Mouse (Mus musculus) C2C12 (cell line): Measurements from ENCODE around the gene Miga1.

Experiments used
- CTCF ChIP-seq: IDR thresholded peaks from one replicate; pipeline ENCODE4 v1.5.1; 2011; ENCODE audit not compliant: control insufficient read depth, insufficient read depth, insufficient read length
- MYOD1 ChIP-seq: IDR thresholded peaks from one replicate; pipeline ENCODE4 v1.6.1; 2011; ENCODE audit warnings: low read depth; ENCODE audit not compliant: control insufficient read depth, insufficient read length

- TF ChIP-seq CTCF = no peak
- TF ChIP-seq MYOD1 = no peak
Observed at GRCm38 (mm10) chr3:152290175-152290798, 49.9 kb downstream of the Miga1 start.
